Mouse (Mus musculus): ENCODE measurements around the gene Spata31d1a.
A peak's percentile ranks its signal among the peaks of the same experiment; 100 is the strongest.

Spata31d1a gene

DNA sequence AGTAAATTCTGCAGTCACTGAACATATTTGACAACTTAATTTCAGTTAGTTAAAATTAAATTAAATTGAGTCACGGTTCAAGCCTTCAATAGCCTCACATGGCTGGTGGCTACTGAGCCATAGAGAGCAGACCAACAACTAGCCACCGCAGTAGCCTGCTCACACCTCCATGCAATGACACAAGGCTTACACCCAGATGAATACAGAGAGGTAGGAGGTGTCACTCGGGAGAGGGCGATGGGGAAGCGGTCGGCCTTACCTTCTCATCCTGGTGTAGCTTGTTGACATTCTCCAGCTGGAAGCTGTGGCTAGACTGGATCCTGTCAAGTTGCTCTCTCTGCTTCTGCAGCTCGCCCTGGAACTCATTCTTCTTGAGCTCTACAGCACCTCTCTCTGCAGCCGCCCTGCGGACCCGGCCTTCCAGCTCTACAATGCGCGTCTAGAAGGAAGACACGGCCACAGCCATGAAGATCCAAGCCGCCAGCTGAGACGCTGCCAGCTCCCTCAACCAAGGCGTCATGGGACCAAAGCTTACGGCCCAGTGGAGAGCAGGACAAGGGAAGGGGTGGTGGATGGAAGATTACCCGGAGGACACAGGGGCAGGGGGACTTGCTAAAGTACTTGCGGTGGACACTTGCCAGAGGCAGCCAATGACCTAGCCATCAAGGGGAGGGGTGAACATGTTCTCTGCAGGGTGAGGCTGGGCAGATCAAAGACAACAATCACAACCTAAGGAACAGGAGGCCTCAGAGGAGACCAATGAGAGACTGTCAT lies 46.0 kb downstream of the Spata31d1a start:
- DNase-seq = peak; percentile 32 to 74

DNA sequence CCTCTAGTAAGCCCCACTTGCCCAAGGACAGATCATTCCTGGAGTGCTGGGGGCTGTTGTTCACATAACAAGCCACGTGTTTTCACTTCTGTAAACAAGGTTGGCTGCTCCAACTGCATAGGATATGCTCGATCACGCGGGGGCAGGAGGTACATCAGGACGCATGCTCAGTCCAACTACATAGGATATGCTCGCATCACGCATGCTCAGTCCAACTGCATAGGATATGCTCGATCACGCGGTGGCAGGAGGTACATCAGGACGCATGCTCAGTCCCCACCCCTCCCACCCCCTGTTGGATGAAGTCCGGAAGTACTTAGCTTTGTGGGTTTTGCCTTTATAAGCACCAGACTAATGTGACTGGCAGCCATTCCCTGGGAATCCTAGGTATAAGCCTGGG lies 48.2 kb downstream of the Spata31d1a start:
- DNase-seq = no peak

DNA sequence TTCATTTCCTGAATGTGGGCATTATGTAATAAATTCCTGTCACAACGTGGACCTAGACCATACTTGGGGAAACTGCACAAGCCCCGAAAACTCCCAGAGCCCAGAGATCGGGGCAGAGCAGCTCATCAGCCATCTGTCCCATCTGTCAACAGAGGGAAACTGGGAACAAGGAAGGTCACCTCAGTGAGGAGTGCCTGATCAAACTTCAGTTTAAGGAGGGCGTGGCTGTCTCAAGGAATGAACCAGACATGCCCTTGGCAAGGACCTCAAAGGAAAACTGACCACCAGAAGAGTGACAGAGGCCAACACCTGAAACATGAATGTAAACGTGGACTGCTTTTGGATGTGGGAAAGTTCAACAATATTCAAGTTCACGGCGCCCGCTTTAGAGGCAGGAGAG lies 48.7 kb downstream of the Spata31d1a start:
- DNase-seq = no peak

DNA sequence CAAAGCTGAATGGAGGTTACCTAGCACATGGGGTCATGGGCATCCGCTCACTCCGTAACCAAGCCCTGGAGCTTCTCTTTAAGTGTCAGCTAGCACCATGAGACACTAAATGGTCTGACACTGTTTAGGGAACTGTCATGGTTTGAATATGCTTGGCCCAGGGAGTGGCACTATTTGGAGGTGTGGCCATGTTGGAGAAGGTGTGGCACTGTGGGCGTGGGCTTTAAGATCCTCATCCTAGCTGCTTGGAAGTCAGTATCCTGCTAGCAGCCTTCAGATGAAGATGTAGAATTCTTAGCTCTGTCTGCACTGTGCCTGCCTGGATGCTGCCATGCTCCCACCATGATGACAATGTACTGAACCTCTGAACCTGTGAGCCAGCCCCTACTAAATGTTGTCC lies 49.8 kb downstream of the Spata31d1a start:
- no peak for DNase-seq

DNA sequence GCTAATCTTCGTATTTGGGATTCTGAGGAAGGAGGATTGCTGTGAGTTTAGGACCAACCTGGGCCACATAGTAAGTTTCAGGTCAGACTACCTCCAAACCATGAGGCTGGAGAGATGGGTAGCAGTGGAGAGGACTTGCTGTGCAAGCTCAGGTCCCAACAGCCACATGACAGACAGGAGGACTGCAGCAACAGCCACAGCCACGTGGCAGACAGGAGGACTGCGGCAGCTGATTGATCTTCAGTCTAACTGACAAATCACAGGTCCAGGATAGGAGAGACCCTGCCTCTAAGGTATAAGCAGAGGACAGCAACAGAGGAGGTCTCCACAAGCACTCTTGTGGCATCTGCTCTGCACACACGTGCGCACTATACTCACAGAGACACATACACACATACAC lies 52.3 kb downstream of the Spata31d1a start:
- no peak for DNase-seq

DNA sequence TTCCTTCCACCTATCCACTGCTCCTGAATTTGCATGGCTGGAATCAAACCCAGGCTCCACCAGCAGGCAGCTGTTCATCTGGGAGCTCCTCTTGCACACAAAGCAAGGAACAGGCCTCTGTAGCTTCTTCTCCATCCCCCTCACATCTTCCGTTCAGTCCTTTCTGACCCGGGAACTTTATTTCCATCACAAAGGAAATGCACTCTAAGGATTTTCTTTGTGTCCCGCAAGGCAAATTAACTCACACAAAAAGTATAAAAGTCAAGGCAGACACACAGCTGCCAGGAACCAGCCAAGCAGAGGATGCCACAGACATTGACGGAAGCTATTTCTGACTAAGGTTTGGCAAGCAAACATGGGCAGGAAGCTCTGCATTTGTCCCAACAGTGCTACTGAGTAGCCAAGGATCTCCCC lies 53.1 kb downstream of the Spata31d1a start:
- DNase-seq = peak; percentile 33 to 66

DNA sequence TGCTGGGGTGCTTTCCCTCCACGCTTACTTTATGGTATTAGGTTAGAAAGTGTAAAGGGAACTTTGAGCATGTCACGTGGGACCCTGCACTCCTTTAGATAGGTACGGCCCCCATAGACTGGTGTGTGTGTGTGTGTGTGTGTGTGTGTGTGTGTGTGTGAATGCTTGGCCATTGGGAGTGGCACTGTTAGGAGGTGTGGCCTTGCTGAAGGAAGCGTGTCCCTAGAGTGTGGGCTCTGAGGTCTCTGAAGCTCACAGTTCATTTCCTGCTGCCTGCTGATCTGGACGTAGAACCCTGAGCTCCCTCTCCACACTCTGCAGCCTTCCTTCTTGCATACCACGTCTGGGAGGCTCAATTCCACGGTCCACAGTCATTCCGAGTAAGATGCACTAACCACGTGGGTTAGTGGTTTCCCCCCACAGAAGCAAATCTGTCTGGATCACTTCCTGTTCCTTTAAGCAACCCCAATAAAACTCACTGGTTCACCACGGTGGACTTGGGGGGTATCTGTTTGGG lies 53.8 kb downstream of the Spata31d1a start:
- no peak for DNase-seq

DNA sequence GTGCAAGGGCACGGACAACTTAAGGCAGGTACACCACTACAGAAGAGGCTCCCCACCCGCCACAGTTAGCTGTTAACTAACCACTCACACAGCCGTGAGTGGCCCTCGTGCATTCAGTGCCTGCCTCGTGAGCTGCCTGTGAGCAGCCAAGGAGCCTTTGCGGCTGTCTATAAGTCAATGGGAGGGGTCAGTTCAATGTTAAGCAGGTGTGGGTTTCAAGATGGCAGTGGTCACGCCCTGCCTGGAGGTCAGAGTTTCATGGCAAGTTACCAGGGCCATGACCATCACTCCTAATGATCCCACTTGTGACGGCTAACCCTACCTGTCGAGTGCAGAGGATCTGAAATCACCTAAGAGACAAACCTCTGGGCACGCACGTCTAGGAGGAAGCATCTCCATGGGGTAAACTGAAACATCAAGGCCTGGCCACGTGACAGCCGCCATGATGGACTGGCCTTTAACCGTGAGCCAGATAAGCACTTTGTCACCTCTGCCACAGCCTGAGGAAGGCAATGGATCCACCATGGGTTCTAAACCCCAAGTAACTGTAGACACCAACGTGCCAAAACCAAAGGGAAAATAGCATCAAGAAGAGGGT lies 54.3 kb downstream of the Spata31d1a start:
- DNase-seq = no peak

DNA sequence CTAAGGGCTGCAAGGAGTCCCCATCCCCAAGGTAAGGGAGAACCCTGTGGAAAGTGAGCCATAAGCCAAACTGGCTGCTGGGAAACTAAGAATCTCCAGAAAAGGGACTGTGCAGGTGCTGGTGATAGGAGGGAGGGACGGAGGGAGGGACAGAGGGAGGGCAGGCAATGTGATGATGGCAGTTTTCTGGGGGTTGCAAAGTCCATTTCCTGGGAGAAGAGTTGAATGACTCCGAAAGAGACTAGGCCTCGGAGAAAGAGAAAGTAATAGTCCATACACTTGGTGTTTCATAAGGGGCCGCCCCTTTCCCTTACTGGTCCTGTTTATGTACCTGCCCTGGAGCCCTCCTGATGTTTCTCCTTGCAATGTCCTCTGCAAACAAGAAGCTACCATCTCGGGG lies 55.7 kb downstream of the Spata31d1a start:
- DNase-seq = no peak

DNA sequence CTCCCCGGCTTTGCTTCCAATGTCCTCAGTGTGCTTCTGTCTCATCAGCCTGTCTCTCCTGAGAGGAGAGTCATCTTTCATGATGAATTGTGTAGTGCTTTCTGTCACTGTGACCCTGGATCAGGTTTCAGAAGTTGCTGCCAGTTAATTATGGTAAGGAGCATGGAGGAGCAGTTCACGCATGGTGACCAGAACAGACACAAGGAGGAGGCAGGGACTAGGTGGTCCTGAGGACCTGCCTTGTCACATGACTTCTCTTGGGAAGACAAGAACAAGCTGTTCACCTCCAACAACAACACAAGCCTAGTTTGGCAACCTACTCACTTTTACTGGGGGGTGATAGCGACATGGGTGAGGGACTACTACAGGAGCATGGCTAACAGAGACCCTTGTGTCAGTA lies 57.0 kb downstream of the Spata31d1a start:
- no peak for DNase-seq

DNA sequence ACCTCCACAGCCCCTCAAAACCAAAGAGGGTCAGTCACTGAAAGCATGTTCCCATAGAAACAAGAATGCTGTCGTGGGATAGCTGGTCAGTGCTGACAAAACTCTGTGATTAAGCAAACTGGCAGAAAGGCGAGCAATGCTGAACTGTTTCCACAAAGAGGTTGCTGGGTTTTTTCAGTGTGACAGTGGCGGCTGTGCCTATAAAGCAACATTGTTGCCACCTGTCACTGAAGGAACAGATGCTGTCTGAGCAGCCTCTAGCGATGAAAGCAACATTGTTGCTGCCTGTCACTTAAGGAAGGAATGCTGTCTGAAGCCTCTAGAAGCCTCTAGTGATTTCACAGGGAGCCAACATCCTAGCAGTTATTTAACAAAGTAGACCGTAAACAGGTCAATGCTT lies 57.5 kb downstream of the Spata31d1a start:
- DNase-seq = no peak

Measured in kidney, postnatal 25 days (tissue).